Mouse (Mus musculus): Measurements from ENCODE around the gene Nek10.
"Not testable (repeated sequence)": the region's sequence is repeated elsewhere in the genome, so short reads cannot be mapped to it uniquely, and the experiment has no call there.

The Nek10 gene

GRCm38 (mm10) chr14:14870463-14870862 lies 67.2 kb downstream of the Nek10 start:
- no peak for DNase-seq (ENCODE audit: low spot score in 2 of 2)

- no peak for DNase-seq (ENCODE audit: low spot score in 2 of 2)
Observed at GRCm38 (mm10) chr14:14871121-14871520, 67.9 kb downstream of the Nek10 start.

- DNase-seq (ENCODE audit: low spot score in 2 of 2): no peak
Observed at GRCm38 (mm10) chr14:14871700-14872099, 68.5 kb downstream of the Nek10 start.

- DNase-seq (ENCODE audit: low spot score in 2 of 2): no peak
Observed at GRCm38 (mm10) chr14:14893932-14894652, 90.9 kb downstream of the Nek10 start.

GRCm38 (mm10) chr14:14894776-14895175 lies 91.6 kb downstream of the Nek10 start:
- DNase-seq (ENCODE audit: low spot score in 2 of 2): no peak

- no peak for DNase-seq (ENCODE audit: low spot score in 2 of 2)
Observed at GRCm38 (mm10) chr14:14895363-14895762, 92.1 kb downstream of the Nek10 start.

- no peak for DNase-seq (ENCODE audit: low spot score in 2 of 2)
Observed at GRCm38 (mm10) chr14:14896399-14897136, 93.4 kb downstream of the Nek10 start.

- DNase-seq (ENCODE audit: low spot score in 2 of 2): peak in 1 of 2 experiments; percentile 24
Observed at GRCm38 (mm10) chr14:14904750-14905529, 101.7 kb downstream of the Nek10 start.

GRCm38 (mm10) chr14:14905530-14905852 lies 102.3 kb downstream of the Nek10 start:
- no peak for DNase-seq (ENCODE audit: low spot score in 2 of 2)

GRCm38 (mm10) chr14:14925615-14926014 lies 122.4 kb downstream of the Nek10 start:
- DNase-seq (ENCODE audit: low spot score in 2 of 2): no peak

GRCm38 (mm10) chr14:14927559-14927958 lies 124.3 kb downstream of the Nek10 start:
- no peak for DNase-seq (ENCODE audit: low spot score in 2 of 2)

GRCm38 (mm10) chr14:14934977-14935376 lies 131.8 kb downstream of the Nek10 start:
- no peak for DNase-seq (ENCODE audit: low spot score in 2 of 2)

- DNase-seq (ENCODE audit: low spot score in 2 of 2): no peak
Observed at GRCm38 (mm10) chr14:14945930-14946329, 142.7 kb downstream of the Nek10 start.

GRCm38 (mm10) chr14:14949023-14949422 lies 145.8 kb downstream of the Nek10 start:
- DNase-seq (ENCODE audit: low spot score in 2 of 2): no peak

GRCm38 (mm10) chr14:14951808-14952207 lies 148.6 kb downstream of the Nek10 start:
- no peak for DNase-seq (ENCODE audit: low spot score in 2 of 2)

GRCm38 (mm10) chr14:14959780-14960440 lies 156.7 kb downstream of the Nek10 start:
- DNase-seq (ENCODE audit: low spot score in 2 of 2): no peak

GRCm38 (mm10) chr14:14960441-14960988 lies 157.3 kb downstream of the Nek10 start:
- DNase-seq (ENCODE audit: low spot score in 2 of 2): no peak

GRCm38 (mm10) chr14:14970633-14971032 lies 167.4 kb downstream of the Nek10 start:
- DNase-seq (ENCODE audit: low spot score in 2 of 2): no peak

- DNase-seq (ENCODE audit: low spot score in 2 of 2): no peak
Observed at GRCm38 (mm10) chr14:14971056-14971455, 167.8 kb downstream of the Nek10 start.

GRCm38 (mm10) chr14:14974156-14974555 lies 170.9 kb downstream of the Nek10 start:
- DNase-seq (ENCODE audit: low spot score in 2 of 2): no peak

- not testable (repeated sequence) for DNase-seq (ENCODE audit: low spot score in 2 of 2)
Observed at GRCm38 (mm10) chr14:14984106-14984505, 180.9 kb downstream of the Nek10 start.

All from natural killer cell, adult 2 months (primary cell).